Mouse (Mus musculus): Measurements from ENCODE around the gene Cd300ld5. TPM values are rescaled to one million over a fixed set of nuclear protein-coding genes. Genes with fewer than 3 reads are reported as not detected.
"Not testable (repeated sequence)": the region's sequence is repeated elsewhere in the genome, so short reads cannot be mapped to it uniquely, and the experiment has no call there.

Cd300ld5 gene
- 1 to 10 TPM; 3.9 to 5.0 TPM for total RNA-seq (2021)

DNA sequence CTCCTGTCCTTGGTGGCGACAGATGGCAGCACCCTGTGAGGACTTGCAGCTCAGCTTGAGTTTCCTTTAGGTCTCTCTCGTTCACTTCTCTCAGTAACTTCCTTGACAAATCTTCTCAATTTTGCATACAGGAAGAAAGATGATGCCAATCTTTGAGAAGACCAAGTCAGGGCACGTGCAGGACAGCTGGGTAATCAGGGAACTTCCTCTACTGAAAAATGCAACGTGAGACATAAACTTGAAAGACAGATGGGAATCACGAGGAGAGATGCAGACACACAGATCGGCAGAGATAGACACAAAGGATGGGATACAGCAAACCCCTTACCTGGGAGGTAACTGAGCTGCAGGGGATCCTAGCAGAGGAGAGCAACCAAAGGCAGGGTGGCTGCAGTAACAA, at the start of gene Cd300ld5:
Cd300ld5 (minus strand) TSS at position 101 of the 400 bp plus-strand sequence.
- intact Hi-C loops (cut with DNase I); DNase-seq: not testable (repeated sequence)

DNA sequence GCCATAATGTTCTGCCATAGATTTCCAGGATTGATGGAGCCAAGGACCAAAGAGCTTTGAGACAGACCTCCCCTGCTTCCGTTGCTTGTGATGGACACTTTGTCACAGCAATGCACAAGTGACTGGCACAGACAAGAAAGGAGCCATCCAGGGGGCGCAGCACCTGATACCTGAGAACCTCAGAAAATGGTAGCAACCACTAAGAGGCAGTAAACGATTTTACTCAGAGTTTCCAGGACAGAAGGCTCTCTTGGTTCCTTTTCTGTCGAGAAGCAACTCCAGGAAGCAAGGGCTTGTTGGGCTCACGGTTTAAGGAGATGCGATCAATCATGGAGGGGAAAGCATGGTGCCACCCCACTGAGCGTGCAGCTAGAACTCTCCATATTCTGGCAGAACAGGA, 48.6 kb upstream of the Cd300ld5 start:
- intact Hi-C loops (cut with DNase I) = no loop called here
- DNase-seq = no peak

- no peak for DNase-seq
- intact Hi-C loops (cut with DNase I) = no loop called here
Observed at GRCm38 (mm10) chr11:115085064-115085463, 47.5 kb upstream of the Cd300ld5 start.

GRCm38 (mm10) chr11:115084595-115084994, 47.0 kb upstream of the Cd300ld5 start:
- intact Hi-C loops (cut with DNase I) = loop anchor here (5.0 kb wide), 1 partner anchor 188 kb away; no protein-coding TSS in a partner anchor

GRCm38 (mm10) chr11:115083376-115084139, 46.0 kb upstream of the Cd300ld5 start:
- intact Hi-C loops (cut with DNase I) = loop anchor here (1.0 to 5.0 kb wide), 3 partner anchors 70 to 189 kb away; no protein-coding TSS in a partner anchor
- peak; percentile 78 to 87 for DNase-seq

More at GRCm38 (mm10) chr11:115084595-115084994, 47.0 kb upstream of the Cd300ld5 start:
- no peak for DNase-seq

- no peak for DNase-seq
- intact Hi-C loops (cut with DNase I) = loop anchor here (5.0 kb wide), 1 partner anchor 190 kb away; no protein-coding TSS in a partner anchor
Observed at GRCm38 (mm10) chr11:115082196-115082595, 44.6 kb upstream of the Cd300ld5 start.

GRCm38 (mm10) chr11:115081373-115081772, 43.8 kb upstream of the Cd300ld5 start:
- DNase-seq = no peak
- intact Hi-C loops (cut with DNase I) = loop anchor here (5.0 kb wide), 1 partner anchor 191 kb away; no protein-coding TSS in a partner anchor

DNA sequence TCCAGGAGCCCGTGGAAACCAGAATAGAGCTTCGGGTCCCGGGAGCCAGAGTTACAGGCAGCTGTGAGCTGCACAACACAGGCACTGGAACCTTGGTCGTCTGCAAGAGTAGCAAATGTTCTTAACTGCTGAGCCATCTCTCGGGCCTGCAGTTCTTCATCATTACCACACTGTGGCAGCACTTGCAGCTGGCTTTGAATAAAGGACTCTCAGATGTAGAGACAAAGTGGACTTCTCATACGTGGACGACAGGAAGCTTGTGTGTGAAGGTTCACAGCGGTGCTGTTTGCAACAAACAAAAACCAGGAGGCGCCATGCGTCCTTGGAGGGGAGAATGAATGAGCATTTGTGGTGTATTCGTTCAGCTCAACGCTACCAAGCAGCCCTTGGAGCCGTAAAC, 43.3 kb upstream of the Cd300ld5 start:
- DNase-seq = peak; percentile 57 to 68
- intact Hi-C loops (cut with DNase I) = loop anchor here (5.0 kb wide), 1 partner anchor 191 kb away; no protein-coding TSS in a partner anchor

- DNase-seq = no peak
- intact Hi-C loops (cut with DNase I) = no loop called here
Observed at GRCm38 (mm10) chr11:115078680-115079079, 41.1 kb upstream of the Cd300ld5 start.

DNA sequence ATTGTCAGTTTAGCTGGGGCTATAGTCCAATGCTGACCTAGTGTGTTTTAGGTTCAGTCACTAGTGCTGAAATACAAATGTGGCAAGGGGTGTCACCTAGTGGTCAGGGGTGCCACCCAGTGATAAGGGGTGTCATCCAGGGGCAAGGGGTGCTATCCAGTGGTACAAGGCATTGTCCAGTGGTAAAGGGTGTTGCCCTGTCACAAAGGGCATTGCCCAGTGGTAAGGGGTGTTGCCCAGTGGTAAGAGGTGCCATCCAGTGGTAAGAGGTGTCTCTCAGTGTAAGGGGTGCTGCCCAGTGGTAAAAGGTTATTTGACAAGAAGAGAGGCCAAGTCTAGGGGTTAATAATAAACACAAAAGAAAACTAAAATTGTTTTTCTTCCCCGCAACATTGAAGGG, 39.9 kb upstream of the Cd300ld5 start:
- DNase-seq = no peak
- intact Hi-C loops (cut with DNase I) = no loop called here

DNA sequence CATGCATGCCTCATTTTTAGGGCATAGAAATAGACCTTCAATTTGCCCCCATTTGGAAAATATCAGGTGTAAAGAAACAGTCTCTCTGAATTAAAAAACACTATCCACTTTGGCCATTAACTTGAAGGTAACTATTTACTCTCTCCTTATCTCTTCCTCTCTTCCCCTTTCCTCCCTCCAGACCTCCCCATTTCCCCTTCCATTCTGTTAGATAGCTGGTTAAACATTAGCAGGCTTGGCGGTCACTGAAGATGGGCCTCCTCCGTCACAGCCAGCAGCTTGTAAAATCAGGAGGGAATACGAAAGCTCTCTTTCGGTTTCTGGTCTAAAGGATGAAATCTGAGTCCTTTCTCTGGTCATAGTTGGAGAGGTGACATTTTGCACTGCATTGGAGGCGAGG, 38.3 kb upstream of the Cd300ld5 start:
- intact Hi-C loops (cut with DNase I) = no loop called here
- no peak for DNase-seq

GRCm38 (mm10) chr11:115075407-115075806, 37.8 kb upstream of the Cd300ld5 start:
- intact Hi-C loops (cut with DNase I) = no loop called here
- no peak for DNase-seq

DNA sequence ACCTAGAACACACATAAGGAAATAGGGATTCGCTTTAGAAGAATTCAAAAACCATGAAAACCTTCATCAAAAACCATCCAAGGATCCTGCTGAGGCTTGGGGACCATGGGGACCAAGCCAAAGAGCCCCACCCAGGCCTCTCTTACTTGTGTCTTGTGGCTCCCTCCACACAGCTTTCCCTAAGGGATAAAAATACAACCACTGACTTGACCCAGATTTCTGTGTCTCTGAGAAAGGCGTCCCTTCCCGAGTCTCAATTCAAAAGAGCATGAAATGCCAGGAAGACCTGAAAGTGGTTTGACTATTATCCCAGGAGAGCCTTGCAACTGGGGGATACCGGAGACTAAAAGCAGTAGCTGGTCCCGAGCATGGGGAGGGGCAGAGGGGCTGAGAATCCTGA, 35.4 kb upstream of the Cd300ld5 start:
- DNase-seq = no peak
- intact Hi-C loops (cut with DNase I) = no loop called here

DNA sequence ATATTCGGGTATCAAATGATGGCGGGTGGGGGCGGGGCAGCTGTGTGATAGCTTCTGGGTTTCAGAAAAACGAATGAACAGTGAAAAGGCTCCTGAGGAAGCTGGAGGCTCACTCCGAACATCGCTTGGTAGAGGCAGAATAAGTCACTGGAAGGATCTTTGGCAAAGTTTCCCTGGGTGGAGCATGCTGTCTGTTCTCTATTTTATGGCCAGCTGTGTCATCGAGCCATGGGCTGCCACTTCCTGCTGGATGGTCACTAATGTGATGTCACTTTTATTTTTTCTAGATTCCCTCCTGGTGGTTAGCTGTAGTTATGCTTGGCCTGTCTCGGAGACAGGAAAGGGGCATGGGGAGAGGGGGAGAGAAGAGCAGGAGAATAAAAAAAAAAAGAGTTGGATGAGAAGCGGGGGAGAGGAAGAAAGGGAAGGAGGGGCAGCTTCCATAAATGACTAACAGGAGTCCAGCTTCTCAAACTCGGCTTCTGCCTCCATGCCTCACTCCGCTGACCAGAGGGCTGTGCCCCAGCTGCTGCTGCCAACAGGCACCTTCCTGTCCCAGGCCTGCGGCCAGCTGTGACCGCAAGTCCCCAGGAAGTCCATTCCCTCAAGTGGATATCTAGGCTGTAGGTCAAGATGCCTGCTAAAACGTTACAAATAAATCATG, 34.2 kb upstream of the Cd300ld5 start:
- intact Hi-C loops (cut with DNase I) = no loop called here
- DNase-seq = peak; percentile 45 to 60

- DNase-seq = no peak
- intact Hi-C loops (cut with DNase I) = no loop called here
Observed at GRCm38 (mm10) chr11:115071015-115071551, 33.5 kb upstream of the Cd300ld5 start.

DNA sequence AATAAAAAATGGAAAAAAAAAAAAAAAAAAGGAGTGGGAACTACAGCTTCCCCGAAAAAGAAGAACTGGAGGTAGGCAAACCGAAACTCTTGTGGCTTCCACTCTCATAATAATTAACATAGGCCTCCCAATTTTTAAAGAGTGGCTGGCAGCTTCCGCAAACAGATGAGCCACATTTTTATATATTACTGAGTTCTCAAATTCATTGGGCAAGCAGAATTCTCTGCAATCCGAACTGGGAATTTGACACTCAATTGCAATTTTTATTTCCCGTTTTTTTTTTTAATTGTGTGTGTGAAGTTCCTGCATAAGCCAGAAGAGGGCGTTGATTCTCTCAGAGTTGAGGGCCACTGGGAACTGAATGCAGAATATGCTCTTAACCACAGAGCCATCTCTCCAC, 29.2 kb upstream of the Cd300ld5 start:
- DNase-seq = no peak

DNA sequence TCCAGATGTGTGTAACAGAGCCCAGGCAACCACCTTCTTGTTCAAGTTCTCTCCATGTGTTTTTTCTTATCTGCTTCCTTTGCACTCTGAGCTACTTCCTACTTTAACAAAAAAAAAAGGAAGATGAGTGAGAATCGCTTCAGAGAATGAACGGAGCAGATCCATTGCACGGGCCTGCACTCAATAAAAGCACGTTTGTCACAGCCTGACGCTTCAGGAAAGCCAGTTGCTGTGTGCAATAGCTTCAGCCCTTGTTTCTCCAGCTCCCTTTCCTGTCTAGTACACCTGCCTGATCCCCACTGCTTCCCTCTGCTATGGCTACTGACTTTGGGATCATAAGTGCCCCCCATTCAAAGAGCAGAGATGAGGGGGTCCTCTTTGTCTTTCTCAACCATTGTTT, 24.5 kb upstream of the Cd300ld5 start, which contains the start of gene Cd300e:
Cd300e (minus strand) TSS at position 101 of the 400 bp plus-strand sequence.
- no peak for DNase-seq
- intact Hi-C loops (cut with DNase I) = no loop called here

More for the DNA sequence above, 29.2 kb upstream of the Cd300ld5 start:
- intact Hi-C loops (cut with DNase I) = no loop called here

GRCm38 (mm10) chr11:115059797-115060196, 22.2 kb upstream of the Cd300ld5 start:
- intact Hi-C loops (cut with DNase I) = loop anchor here (10.0 kb wide), 1 partner anchor 255 kb away; no protein-coding TSS in a partner anchor

DNA sequence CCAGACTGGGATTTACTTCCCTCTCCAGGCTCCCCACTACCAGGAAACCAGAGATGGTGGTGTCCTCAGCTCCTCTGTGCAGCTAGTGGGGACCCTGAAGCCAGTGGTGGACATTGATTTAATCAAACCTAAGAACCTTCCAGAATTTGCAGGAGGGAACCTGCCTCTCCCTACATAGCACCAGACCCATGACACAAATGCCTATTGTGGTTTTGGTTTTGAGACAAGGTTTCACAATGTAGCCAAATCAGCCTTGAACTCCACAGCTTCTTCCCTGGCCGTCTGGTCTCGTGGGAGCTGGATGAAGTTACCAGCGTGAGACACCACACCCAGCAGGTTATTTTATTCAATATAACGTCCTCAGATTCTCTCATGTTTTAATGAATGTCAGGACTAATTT, 21.1 kb upstream of the Cd300ld5 start:
- DNase-seq = no peak
- intact Hi-C loops (cut with DNase I) = loop anchor here (10.0 kb wide), 1 partner anchor 254 kb away; no protein-coding TSS in a partner anchor

More at GRCm38 (mm10) chr11:115059797-115060196, 22.2 kb upstream of the Cd300ld5 start:
- no peak for DNase-seq

DNA sequence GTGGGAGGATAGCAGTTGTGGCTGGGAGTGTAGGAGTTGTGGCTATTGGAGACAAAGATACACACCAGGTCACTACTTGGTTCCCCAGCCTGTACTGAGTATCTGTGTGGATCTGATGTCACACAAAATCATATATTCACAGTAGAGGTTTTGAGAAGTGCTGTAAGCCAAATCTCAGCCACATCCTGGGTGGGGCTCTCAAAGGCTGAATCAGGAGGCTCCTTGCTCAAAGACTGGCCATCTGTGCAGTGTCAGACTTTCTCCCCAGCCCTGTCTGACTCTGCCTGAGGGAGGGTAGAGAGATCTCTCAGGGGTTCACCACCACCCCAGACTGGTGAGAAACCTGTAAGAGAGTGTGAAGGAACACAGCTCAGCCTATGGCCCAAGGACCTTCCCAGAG, 17.0 kb upstream of the Cd300ld5 start:
- intact Hi-C loops (cut with DNase I) = loop anchor here (10.0 kb wide), 1 partner anchor 250 kb away; no protein-coding TSS in a partner anchor
- DNase-seq = no peak

DNA sequence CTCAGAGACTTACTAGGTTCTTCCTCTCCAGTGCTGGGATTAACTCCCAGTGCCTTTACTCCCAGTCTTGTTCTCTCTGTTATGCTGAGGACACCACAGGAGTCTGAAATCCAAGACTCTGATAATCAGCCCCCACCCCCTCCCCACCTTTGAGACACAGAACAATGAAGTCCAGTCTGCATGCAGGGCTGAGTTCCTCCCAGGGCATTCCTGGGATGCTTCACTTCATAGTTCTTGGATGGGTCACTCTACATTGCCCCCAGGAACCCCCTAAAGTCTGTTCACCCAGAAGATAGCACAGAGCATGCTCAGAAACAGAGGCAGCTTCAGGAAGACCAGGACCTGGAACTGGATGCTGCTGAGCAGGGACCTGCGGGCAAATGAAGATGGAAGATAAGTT, 15.4 kb upstream of the Cd300ld5 start:
- intact Hi-C loops (cut with DNase I) = loop anchor here (10.0 kb wide), 1 partner anchor 248 kb away; no protein-coding TSS in a partner anchor
- no peak for DNase-seq

All from heart, postnatal 10 days (tissue).